Mouse (Mus musculus) intestine, embryonic 16.5 days (tissue): Measurements from ENCODE around the gene Lce6a. TPM values are rescaled to one million over a fixed set of nuclear protein-coding genes. Genes with fewer than 3 reads are reported as not detected.

Source experiments
- ATAC-seq: fragments of 200-750 bp; cut with Nextera tagmentation; 2 replicates; pipeline ENCODE4 v1.8.0; 2017; ENCODE audit warnings: moderate TSS enrichment, moderate library complexity
- H3K27ac ChIP-seq: fragments of 300-500 bp; sonication (generic); 2 replicates; pipeline ENCODE4 v1.5.1; 2014; ENCODE audit warnings: mild to moderate bottlenecking, low read length
- H3K27me3 ChIP-seq: fragments of 300-500 bp; sonication (generic); replicated peaks from 2 replicates; pipeline ENCODE4 v1.6.1; 2014; ENCODE audit warnings: low read length, control low read depth, mixed read lengths; ENCODE audit not compliant: control insufficient read depth, insufficient read depth
- H3K36me3 ChIP-seq: fragments of 300-500 bp; sonication (generic); 2 replicates; pipeline ENCODE4 v1.6.1; 2014; ENCODE audit warnings: low read length, control low read depth; ENCODE audit not compliant: control insufficient read depth, insufficient read depth
- H3K4me1 ChIP-seq: fragments of 300-500 bp; sonication (generic); 2 replicates; pipeline ENCODE4 v1.6.1; 2014; ENCODE audit warnings: low read length, control low read depth, mixed read lengths; ENCODE audit not compliant: control insufficient read depth, insufficient read depth
- H3K4me2 ChIP-seq: fragments of 300-500 bp; sonication (generic); 2 replicates; pipeline ENCODE4 v1.6.1; 2014; ENCODE audit warnings: low read depth, low read length, control low read depth
- H3K4me3 ChIP-seq: fragments of 300-500 bp; sonication (generic); 2 replicates; pipeline ENCODE4 v1.5.1; 2014; ENCODE audit warnings: mild to moderate bottlenecking, low read length
- H3K9ac ChIP-seq: fragments of 300-500 bp; sonication (generic); 2 replicates; pipeline ENCODE4 v1.6.1; 2014; ENCODE audit warnings: low read depth, low read length
- H3K9me3 ChIP-seq: fragments of 300-500 bp; sonication (generic); 2 replicates; pipeline ENCODE4 v1.6.1; 2016; ENCODE audit warnings: low read length, control low read depth; ENCODE audit not compliant: control insufficient read depth
- WGBS: fragments of 180-500 bp; shearing (Covaris S2); extraction: QIAGEN DNeasy Blood & Tissue Kit; methylation state at CpG from one replicate; pipeline ENCODE4 v1.1.7; 2014; 5-methylcytosine and 5-hydroxymethylcytosine counted together
- polyA plus RNA-seq: library from polyadenylated mRNA; unstranded; fragments of >200 nt; fragmentation: Nextera tagmentation; extraction: Ambion mirVana; gene quantifications from 2 replicates; pipeline ENCODE4 v1.2.1, GENCODE M21; 2015

The Lce6a gene
- polyA plus RNA-seq, 1 experiment from 2014 or later: not detected

- H3K27me3 ChIP-seq: no peaks in the 10 kb centered on the region
- peak overlapping the region; percentile 6; the same call in 1 of the 2 replicates for H3K27ac ChIP-seq
- 41% methylated on average over 4 of the region's 4 CpGs for WGBS
- H3K9ac ChIP-seq: no peak overlapping the region
- H3K4me3 ChIP-seq: no peak overlapping the region
- no peaks in the 10 kb centered on the region for H3K36me3 ChIP-seq
- no peaks in the 10 kb centered on the region for H3K4me1 ChIP-seq
- no peak overlapping the region for H3K4me2 ChIP-seq
- no peaks in the 10 kb centered on the region for H3K9me3 ChIP-seq
- peak; percentile 77 for ATAC-seq
Measured at GRCm38 (mm10) chr3:92578652-92579413, 42.6 kb downstream of the Lce6a start.

- no peak within 1 kb of the TSS for H3K27ac ChIP-seq
- H3K9ac ChIP-seq: no peak within 1 kb of the TSS
- H3K4me1 ChIP-seq: no peaks in the 10 kb centered on the region
- no peak for ATAC-seq
- no peaks in the 10 kb centered on the region for H3K9me3 ChIP-seq
- no peaks in the 10 kb centered on the region for H3K27me3 ChIP-seq
- no peaks in the 10 kb centered on the region for H3K36me3 ChIP-seq
- no peak within 1 kb of the TSS for H3K4me3 ChIP-seq
- 95% methylated on average over 1 of the region's 1 CpGs for WGBS
- no peak within 1 kb of the TSS for H3K4me2 ChIP-seq
Measured at GRCm38 (mm10) chr3:92573449-92574041, 47.9 kb downstream of the Lce6a start, which contains the start of gene Ivl. Ivl (minus strand) TSS chr3:92573735.

GRCm38 (mm10) chr3:92572514-92573155, 48.8 kb downstream of the Lce6a start:
- H3K4me2 ChIP-seq: no peak overlapping the region
- no peak overlapping the region for H3K27ac ChIP-seq
- WGBS: 54% methylated on average over 2 of the region's 2 CpGs
- H3K9ac ChIP-seq: no peak overlapping the region
- H3K36me3 ChIP-seq: no peaks in the 10 kb centered on the region
- H3K4me1 ChIP-seq: no peaks in the 10 kb centered on the region
- no peak overlapping the region for H3K4me3 ChIP-seq
- H3K9me3 ChIP-seq: no peaks in the 10 kb centered on the region
- H3K27me3 ChIP-seq: no peaks in the 10 kb centered on the region
- ATAC-seq: no peak

Other genes with a start within 250 kb of the Lce6a start
- gene Sprr2h, start 236.0 kb downstream of the Lce6a start, polyA plus RNA-seq: not detected in 2 replicates
- gene Sprr2i, start 213.7 kb downstream of the Lce6a start, polyA plus RNA-seq: not detected in 2 replicates
- not detected in 2 replicates for gene Sprr2j-ps, start 203.6 kb downstream of the Lce6a start, polyA plus RNA-seq
- gene Gm9774, start 192.2 kb downstream of the Lce6a start, polyA plus RNA-seq: 5.4 and 6.0 TPM in 2 replicates
- gene Sprr2k, start 189.1 kb downstream of the Lce6a start, polyA plus RNA-seq: not detected in 2 replicates
- gene Sprr1b, start 182.9 kb downstream of the Lce6a start, polyA plus RNA-seq: 0.22 TPM in 1 of 2 replicates, not detected in the other
- not detected in 2 replicates for gene Sprr3, start 162.9 kb downstream of the Lce6a start, polyA plus RNA-seq
- 0.34 and 1.0 TPM in 2 replicates for gene Sprr1a, start 135.8 kb downstream of the Lce6a start, polyA plus RNA-seq
- gene Sprr4, start 121.2 kb downstream of the Lce6a start, polyA plus RNA-seq: not detected in 2 replicates
- gene 2310046K23Rik, start 87.1 kb downstream of the Lce6a start, polyA plus RNA-seq: not detected in 2 replicates
- 0.13 TPM in 1 of 2 replicates, not detected in the other for gene Ivl, start 47.9 kb downstream of the Lce6a start, polyA plus RNA-seq
- 10.9 and 18.8 TPM in 2 replicates for gene Smcp, start 32.7 kb downstream of the Lce6a start, polyA plus RNA-seq
- not detected in 2 replicates for gene 2210017I01Rik, start 14.2 kb downstream of the Lce6a start, polyA plus RNA-seq
- gene Lce1a1, start 26.6 kb upstream of the Lce6a start, polyA plus RNA-seq: not detected in 2 replicates
- not detected in 2 replicates for gene Lce1b, start 35.3 kb upstream of the Lce6a start, polyA plus RNA-seq
- gene Lce1a2, start 48.7 kb upstream of the Lce6a start, polyA plus RNA-seq: not detected in 2 replicates
- gene Lce1c, start 57.6 kb upstream of the Lce6a start, polyA plus RNA-seq: not detected in 2 replicates
- not detected in 2 replicates for gene Lce1d, start 65.5 kb upstream of the Lce6a start, polyA plus RNA-seq
- gene Lce1e, start 87.4 kb upstream of the Lce6a start, polyA plus RNA-seq: not detected in 2 replicates
- not detected in 2 replicates for gene Lce1f, start 98.7 kb upstream of the Lce6a start, polyA plus RNA-seq
- not detected in 2 replicates for gene Gm38119, start 117.4 kb upstream of the Lce6a start, polyA plus RNA-seq
- gene Lce1g, start 130.7 kb upstream of the Lce6a start, polyA plus RNA-seq: not detected in 2 replicates
- gene Lce1h, start 143.4 kb upstream of the Lce6a start, polyA plus RNA-seq: not detected in 2 replicates
- gene Lce1i, start 157.2 kb upstream of the Lce6a start, polyA plus RNA-seq: not detected in 2 replicates
- not detected in 2 replicates for gene Lce1j, start 168.9 kb upstream of the Lce6a start, polyA plus RNA-seq
- not detected in 2 replicates for gene Lce1k, start 186.2 kb upstream of the Lce6a start, polyA plus RNA-seq
- gene Kprp, start 205.6 kb upstream of the Lce6a start, polyA plus RNA-seq: not detected in 2 replicates
- not detected in 2 replicates for gene Lce1l, start 229.6 kb upstream of the Lce6a start, polyA plus RNA-seq
- gene 2310050C09Rik, start 248.6 kb upstream of the Lce6a start, polyA plus RNA-seq: not detected in 2 replicates